Mouse (Mus musculus): ENCODE results near the gene Plg. TPM values are rescaled to one million over a fixed set of nuclear protein-coding genes. Genes with fewer than 3 reads are reported as not detected.

Plg gene
- total RNA-seq, 2 experiments from 2014 or later: not detected

DNA sequence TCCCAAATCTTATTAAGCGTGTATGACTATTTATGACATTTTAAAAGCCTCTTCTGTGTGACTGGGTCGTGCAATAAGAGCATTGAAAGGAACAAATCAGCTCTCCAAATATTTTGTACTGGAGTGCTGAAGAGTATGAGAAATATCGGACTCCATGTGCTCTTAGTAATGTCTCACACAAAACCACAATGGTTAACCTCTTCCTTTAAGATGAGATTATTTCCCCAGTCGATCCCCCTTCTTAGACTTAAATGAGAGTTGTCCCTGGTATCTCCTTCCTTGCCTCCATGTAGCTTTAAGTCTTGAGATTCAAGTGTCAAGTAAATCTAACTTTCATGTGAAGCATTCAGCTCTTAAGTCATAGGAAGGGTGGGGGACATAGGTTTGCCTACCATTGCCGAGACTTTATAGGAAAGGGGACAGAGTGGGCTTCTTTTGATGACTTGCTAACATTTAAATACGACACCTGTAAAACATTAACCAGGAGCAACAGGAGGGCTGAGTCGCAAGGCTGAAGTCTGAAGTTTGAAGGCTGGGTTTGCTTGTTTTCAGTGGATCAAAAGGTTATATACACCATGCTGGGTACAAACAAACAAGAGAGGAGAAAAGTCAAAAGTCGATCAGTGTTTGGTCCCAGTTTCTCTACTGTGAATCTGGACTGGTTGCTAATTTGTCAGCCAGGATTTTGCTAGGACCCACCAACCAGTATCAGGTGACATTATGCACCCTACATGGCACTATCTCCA, 6.8 kb downstream of the Plg start:
- peak; percentile 37; the same call in 1 of the 2 replicates for ATAC-seq (replicated peaks; ENCODE audit: poor library complexity, severe bottlenecking)

- ATAC-seq (replicated peaks; ENCODE audit: poor library complexity, severe bottlenecking): no peak
Measured at GRCm38 (mm10) chr17:12387781-12388180, 9.4 kb downstream of the Plg start.

- no peak for ATAC-seq (replicated peaks; ENCODE audit: poor library complexity, severe bottlenecking)
Measured at GRCm38 (mm10) chr17:12388239-12388638, 9.8 kb downstream of the Plg start.

DNA sequence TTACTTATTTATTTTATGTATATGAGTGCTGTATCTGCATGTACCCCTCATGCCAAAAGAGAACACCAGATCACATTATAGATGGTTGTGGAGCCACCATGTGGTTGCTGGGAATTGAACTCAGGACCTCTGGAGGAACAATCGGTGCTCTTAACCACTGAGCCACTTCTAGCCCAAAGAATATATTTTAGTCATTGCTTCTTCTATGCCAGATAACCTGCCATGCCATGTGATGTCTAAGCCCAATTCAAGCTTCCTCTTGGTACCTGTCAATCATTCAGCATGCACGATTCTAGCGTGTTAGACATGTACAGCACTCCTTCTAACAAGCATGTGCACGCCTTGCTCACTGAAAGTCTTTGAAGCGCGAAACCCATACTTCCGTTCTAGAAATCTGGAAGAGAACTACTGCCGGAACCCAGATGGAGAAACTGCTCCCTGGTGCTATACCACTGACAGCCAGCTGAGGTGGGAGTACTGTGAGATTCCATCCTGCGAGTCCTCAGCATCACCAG, 17.8 kb downstream of the Plg start:
- ATAC-seq (replicated peaks; ENCODE audit: poor library complexity, severe bottlenecking): no peak

DNA sequence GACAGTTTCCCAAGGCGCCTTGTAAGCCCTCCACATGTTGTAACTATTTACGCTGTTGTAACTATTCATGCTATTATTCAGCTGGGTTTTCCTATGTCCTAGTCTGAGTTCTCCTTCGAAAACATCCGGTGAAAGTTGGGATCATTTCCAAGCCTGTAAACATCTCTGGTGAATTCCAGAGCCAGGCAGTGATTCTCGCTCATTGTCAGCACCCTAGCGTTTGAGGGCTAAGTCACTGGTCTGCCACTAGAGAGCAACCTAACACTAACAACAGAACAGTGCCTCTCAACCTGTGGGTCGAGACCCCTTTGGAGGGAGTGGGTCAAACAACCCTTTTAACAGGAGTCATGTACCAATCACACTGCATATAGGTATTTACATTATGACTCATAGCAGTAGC, 25.0 kb downstream of the Plg start:
- no peak for ATAC-seq (replicated peaks; ENCODE audit: poor library complexity, severe bottlenecking)

DNA sequence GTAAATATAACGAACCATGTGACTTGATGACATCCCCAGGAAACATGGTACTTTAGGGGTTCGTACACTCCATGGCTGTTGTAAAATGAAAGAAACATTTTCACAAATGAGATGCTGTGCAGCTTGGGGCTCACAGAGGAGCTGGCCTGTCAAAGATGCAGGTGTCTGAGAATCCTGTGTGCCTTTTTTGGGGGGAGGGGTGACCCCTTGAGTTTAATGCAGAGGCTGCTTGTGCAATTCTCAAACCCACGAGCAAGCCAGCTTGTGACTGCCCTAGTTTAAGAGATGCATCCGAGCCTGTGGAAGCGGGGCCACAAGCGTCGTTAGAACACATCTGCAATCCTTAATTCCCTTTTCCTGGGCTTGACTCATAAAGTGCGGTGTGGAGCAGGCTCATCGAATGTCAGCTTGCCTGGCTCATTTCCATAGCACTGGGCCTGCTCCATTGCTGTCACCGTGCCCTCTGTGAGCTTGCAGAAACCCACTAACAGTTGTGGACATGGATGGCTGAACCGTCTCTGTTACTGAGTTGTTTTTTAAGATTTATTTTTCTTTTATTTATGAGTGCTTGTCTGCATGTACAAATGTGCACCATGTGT, 31.0 kb downstream of the Plg start:
- ATAC-seq (replicated peaks; ENCODE audit: poor library complexity, severe bottlenecking): no peak

DNA sequence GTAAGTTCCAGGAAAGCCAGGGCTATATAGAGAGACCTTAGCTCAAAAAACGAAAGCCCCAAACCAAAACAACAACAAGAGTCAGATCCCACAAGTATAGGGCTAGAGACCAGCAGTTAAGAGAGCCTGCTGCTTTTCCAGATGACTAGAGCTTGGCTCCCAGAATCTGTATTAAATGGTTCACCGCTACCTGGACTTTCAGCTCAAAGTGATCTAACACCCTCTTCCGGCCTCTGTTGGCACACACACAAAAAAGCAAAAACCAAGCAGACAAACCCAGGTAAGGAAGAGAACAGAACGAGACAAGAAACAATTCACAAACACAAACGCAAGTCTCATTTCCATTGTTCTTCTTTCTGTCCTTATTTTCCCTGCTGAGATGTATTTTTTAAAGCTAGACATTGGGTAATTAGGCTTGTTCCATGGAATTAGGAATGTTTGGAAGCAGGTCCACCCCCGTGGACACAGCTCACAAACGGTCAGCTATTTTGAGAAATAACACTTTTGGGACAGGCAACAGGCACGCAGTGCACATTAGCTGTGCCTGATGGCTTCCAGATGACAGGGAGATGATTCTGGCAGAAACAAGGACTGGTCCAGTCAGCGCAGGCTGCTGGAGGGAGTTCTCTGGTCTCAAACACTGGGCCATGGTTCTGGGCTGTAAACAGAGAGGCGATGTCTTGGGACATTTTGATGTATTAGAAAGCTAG, 33.9 kb downstream of the Plg start:
- no peak for ATAC-seq (replicated peaks; ENCODE audit: poor library complexity, severe bottlenecking)

DNA sequence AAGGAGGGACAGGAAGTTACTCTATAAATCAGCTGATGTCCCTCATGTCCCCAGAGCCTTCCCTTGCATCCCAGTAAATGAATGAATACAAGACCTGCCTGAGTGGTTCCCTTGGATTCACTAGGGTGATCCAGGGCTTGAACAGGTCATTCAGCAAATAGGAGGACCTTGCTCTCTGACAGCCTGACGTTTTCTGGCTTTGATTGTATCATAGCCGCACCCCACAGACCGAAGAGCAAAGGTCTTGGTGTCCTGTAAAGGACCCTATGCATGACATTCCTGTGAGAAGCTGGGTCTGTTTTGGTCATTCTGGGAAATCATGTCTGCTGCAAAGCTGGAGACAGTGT, 34.5 kb downstream of the Plg start:
- ATAC-seq (replicated peaks; ENCODE audit: poor library complexity, severe bottlenecking): no peak

GRCm38 (mm10) chr17:12415031-12415735, 36.8 kb downstream of the Plg start:
- ATAC-seq (replicated peaks; ENCODE audit: poor library complexity, severe bottlenecking): no peak

DNA sequence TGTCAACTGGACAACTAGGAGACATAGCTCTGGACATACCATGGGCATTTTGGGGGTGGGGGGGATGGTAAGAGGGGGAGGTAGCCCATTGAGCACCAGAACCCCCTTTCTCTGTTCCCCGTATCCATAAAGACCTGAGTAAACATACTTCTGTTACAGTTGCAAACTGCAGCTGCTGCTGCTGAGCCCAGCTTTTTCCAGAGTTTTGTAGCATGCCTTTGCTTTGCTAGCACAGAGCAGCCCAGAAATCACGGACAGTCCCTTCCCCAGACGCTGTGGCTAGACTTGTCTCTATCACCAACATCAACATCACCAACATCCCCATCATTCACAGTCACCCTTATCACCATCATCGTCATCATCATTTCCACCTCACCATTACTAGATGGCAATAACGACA, 37.3 kb downstream of the Plg start:
- no peak for ATAC-seq (replicated peaks; ENCODE audit: poor library complexity, severe bottlenecking)

- peak; percentile 73; the same call in 1 of the 2 replicates for ATAC-seq (replicated peaks; ENCODE audit: poor library complexity, severe bottlenecking)
Measured at GRCm38 (mm10) chr17:12416250-12416895, 38.0 kb downstream of the Plg start.

DNA sequence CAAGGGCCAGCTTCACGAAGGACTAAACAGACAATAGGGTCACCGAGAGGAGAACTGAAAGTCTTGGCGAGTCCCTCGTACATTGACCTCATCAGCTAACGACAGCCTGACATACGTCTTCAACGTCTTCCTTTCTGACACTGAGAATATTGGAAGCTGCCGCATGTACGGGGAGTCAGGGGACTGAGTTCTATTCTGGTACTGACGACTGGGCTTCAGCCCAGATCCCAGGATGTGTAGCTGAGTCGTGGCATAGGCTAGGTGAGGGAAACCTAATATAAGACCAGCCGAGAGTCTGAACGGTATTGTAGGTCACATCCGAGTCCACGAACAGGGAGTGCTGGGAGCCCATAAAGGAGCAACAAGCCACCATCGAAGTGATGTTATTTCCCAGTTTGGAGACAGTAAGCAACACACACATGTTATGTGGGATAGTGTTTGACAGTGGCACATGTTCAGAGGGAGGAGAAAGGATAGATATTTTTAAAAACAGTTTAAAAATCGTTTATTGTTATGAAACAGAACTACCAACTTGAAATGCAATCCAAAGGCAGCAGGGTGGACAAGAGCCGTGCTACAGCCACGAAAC, 41.2 kb downstream of the Plg start:
- ATAC-seq (replicated peaks; ENCODE audit: poor library complexity, severe bottlenecking): no peak

DNA sequence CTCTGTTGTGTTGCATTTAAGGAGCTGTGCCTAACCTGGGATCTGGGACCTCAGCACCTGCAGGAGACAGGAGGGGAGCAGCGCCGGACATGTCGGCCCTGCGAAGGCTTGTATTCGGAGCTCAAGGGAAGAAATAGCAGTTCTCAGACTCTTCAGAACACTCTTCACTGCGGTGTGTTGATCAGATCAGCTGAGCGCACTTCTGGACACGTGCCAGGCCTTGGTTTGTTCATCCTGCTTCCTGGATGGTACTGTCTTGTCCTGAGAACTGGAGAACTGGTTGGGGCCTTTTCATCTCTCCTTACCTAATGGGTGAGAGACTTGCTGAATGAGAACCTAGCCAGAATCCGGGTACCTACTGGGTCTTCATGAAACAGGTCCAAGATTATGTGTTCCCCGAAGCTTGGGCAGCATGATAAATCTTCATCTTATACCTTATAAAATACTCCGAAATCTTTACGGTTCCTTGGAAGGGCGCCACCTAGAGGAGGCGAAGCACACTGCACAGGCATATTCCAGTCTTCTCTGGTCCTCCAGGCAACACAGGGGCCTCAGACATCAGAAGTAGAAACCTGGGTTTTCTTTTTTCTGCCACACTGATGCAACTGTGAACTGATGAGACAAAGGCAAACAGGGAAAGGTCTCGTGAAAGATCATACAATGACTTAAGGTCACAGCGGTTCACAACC, 42.6 kb downstream of the Plg start:
- ATAC-seq (replicated peaks; ENCODE audit: poor library complexity, severe bottlenecking): 0 out of 2 replicates have a peak, but pooled peaks have one; percentile 46

- ATAC-seq (replicated peaks; ENCODE audit: poor library complexity, severe bottlenecking): no peak
Measured at GRCm38 (mm10) chr17:12422143-12422542, 43.7 kb downstream of the Plg start.

DNA sequence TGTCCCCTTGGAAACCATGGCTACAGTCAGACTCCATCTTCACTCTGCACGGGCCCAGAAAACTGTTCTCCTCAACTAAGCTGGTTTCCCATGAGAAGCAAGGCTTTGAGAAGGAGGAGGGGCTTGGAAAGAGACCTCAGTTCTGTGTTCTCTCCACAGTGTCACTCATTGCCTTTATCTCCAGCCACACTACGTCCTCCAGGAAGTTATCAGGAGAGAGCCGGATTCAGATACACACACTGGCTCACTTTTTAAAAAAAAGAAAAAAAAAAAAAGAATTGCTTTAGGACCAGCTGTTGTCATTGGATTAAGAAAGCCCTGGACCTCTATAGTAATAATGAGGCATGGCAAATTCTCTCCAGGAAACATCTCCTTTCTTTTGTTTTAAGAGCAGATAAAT, 48.7 kb downstream of the Plg start:
- ATAC-seq (replicated peaks; ENCODE audit: poor library complexity, severe bottlenecking): no peak

DNA sequence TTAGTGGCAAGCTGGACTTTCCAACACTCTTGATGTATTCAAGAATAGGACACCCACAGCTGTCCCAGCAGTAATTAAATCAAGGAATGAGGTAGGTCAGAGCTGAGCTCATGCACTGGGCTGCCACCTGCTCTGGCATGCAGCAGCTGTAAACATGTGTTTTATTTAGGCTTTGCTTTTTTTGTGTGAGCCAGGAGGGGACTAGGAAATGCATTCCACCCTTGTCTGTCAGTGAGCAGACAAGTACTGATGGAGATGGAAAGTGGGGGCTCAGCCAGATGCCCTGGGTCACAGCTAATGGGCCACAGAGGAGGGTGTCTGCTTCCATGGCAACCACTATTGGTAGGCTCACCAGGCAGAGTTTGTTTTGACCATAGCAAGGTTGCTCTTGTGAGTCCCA, 50.0 kb downstream of the Plg start:
- no peak for ATAC-seq (replicated peaks; ENCODE audit: poor library complexity, severe bottlenecking)

DNA sequence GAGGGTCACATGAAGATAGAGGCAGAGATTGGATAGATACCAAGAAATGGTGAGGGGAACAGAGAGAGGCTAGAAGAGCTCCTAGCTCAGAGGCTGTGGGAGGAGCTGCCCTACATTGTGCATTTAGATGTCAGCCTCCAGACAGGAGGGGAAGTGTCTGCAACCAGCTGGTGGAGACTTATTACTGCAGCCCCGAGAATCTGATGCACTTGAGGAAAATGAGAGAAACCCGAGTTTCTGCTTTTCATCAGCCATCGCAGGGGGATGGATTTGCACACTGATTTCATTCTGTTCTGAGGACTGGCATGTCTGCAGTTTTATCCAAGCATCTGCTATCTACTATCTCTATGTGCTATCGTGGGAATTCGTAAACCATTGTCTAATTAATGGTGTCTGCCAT, 53.3 kb downstream of the Plg start:
- ATAC-seq (replicated peaks; ENCODE audit: poor library complexity, severe bottlenecking): peak; percentile 66

GRCm38 (mm10) chr17:12437771-12438170, 59.4 kb downstream of the Plg start:
- ATAC-seq (replicated peaks; ENCODE audit: poor library complexity, severe bottlenecking): no peak

- ATAC-seq (replicated peaks; ENCODE audit: poor library complexity, severe bottlenecking): no peak
Measured at GRCm38 (mm10) chr17:12444561-12444960, 66.2 kb downstream of the Plg start.

Measured in granulocyte monocyte progenitor cell, adult 5-6 weeks (primary cell).